Comparison of ENCODE assay signal across 7 mouse cellular contexts in genomic region chr13:73938177-73938560, GRCm38 (mm10). TPM values are rescaled to one million over a fixed set of nuclear protein-coding genes. Genes with fewer than 3 reads are reported as not detected.
DNase-seq lines count a peak whose midpoint lies in the region; ATAC-seq and TF ChIP-seq lines count a peak whose summit lies in the region.

No protein-coding gene starts in this region.

- DNase-seq in spleen, adult 2 months (ENCODE audit: low read depth in 1 of 2, low spot score in 2 of 2): no peak
- DNase-seq in spleen, adult 12 weeks (ENCODE audit: low spot score): no peak
- DNase-seq in embryonic facial prominence, embryonic 14.5 days (ENCODE audit: low spot score): no peak
- DNase-seq in midbrain, postnatal 0 days (ENCODE audit: low spot score): peak; percentile 14
- no peak for DNase-seq in frontal cortex, postnatal 36 days (ENCODE audit: low spot score in 2 of 2)
- no peak for DNase-seq in gastrocnemius, postnatal 4 days (ENCODE audit: low spot score in 2 of 2)

- no peaks in the 10 kb centered on the region for H3K9me3 ChIP-seq in embryonic facial prominence, embryonic 14.5 days (ENCODE audit: control insufficient read depth, low read length)
- H3K9me3 ChIP-seq in intestine, embryonic 15.5 days: no peaks in the 10 kb centered on the region
- no peaks in the 10 kb centered on the region for H3K9me3 ChIP-seq in midbrain, postnatal 0 days (ENCODE audit: low read length)

- no peak for TF ChIP-seq POLR2A in spleen, adult 2 months (IDR thresholded peaks at IDR 0.05; ENCODE audit: low read depth, low read length)

- peak overlapping the region; percentile 95 for H3K27ac ChIP-seq in spleen, adult 2 months (ENCODE audit: insufficient read depth, low read length)
- H3K27ac ChIP-seq in embryonic facial prominence, embryonic 14.5 days (replicated peaks; ENCODE audit: low read depth, low read length): peak overlapping the region; percentile 85; the same call in 1 of the 2 replicates
- peak overlapping the region; percentile 89 for H3K27ac ChIP-seq in intestine, embryonic 15.5 days
- H3K27ac ChIP-seq in midbrain, postnatal 0 days (ENCODE audit: low read depth, low read length): peak overlapping the region; percentile 85

- ATAC-seq in embryonic facial prominence, embryonic 14.5 days (ENCODE audit: low read depth): 0 out of 2 replicates have a peak, but pooled peaks have one; percentile 1
- ATAC-seq in intestine, embryonic 15.5 days: peak; percentile 23
- ATAC-seq in midbrain, postnatal 0 days (ENCODE audit: low FRiP score): peak; percentile 45; the same call in 1 of the 2 replicates

- peak overlapping the region; percentile 74 for H3K4me2 ChIP-seq in embryonic facial prominence, embryonic 14.5 days (ENCODE audit: low read depth, low read length)
- peak overlapping the region; percentile 70 for H3K4me2 ChIP-seq in intestine, embryonic 15.5 days (replicated peaks)
- peak overlapping the region; percentile 83 for H3K4me2 ChIP-seq in midbrain, postnatal 0 days (ENCODE audit: low read depth, low read length, poor library complexity, severe bottlenecking)

- TF ChIP-seq CTCF in spleen, adult 2 months (IDR thresholded peaks at IDR 0.05; ENCODE audit: extremely low read depth, insufficient read depth, insufficient read length, insufficient replicate concordance): no peak
- TF ChIP-seq CTCF in midbrain, postnatal 0 days (IDR thresholded peaks at IDR 0.05): no peak

- H3K36me3 ChIP-seq in spleen, adult 2 months (ENCODE audit: control insufficient read depth, insufficient read depth, low read length): peaks cover 9% of the 10 kb centered on the region
- H3K36me3 ChIP-seq in embryonic facial prominence, embryonic 14.5 days (ENCODE audit: control insufficient read depth, insufficient read depth, low read length): peaks cover 57% of the 10 kb centered on the region
- H3K36me3 ChIP-seq in intestine, embryonic 15.5 days: peaks cover 13% of the 10 kb centered on the region
- peaks cover 27% of the 10 kb centered on the region for H3K36me3 ChIP-seq in midbrain, postnatal 0 days (ENCODE audit: insufficient read depth, low read length)

- WGBS in spleen, adult 2 months: 3% methylated on average over 13 of the region's 13 CpGs
- 41% methylated on average over 13 of the region's 13 CpGs for WGBS in embryonic facial prominence, embryonic 14.5 days
- 31% methylated on average over 13 of the region's 13 CpGs for WGBS in intestine, embryonic 15.5 days
- WGBS in midbrain, postnatal 0 days: 41% methylated on average over 13 of the region's 13 CpGs

- peak overlapping the region; percentile 78 for H3K9ac ChIP-seq in embryonic facial prominence, embryonic 14.5 days (ENCODE audit: low read depth, low read length)
- peak overlapping the region; percentile 73 for H3K9ac ChIP-seq in intestine, embryonic 15.5 days
- peak overlapping the region; percentile 87 for H3K9ac ChIP-seq in midbrain, postnatal 0 days (replicated peaks; ENCODE audit: low read length, poor library complexity, severe bottlenecking)

- no peaks in the 10 kb centered on the region for H3K27me3 ChIP-seq in spleen, adult 2 months (ENCODE audit: control insufficient read depth, insufficient read depth, low read length)
- H3K27me3 ChIP-seq in embryonic facial prominence, embryonic 14.5 days (replicated peaks; ENCODE audit: control insufficient read depth, insufficient read depth, low read length): no peaks in the 10 kb centered on the region
- no peaks in the 10 kb centered on the region for H3K27me3 ChIP-seq in intestine, embryonic 15.5 days (replicated peaks)
- no peaks in the 10 kb centered on the region for H3K27me3 ChIP-seq in midbrain, postnatal 0 days (ENCODE audit: insufficient read depth, low read length)

- peaks cover 7% of the 10 kb centered on the region; the same call in 1 of the 2 replicates for H3K4me1 ChIP-seq in spleen, adult 2 months (ENCODE audit: control insufficient read depth, insufficient read depth, insufficient read length)
- H3K4me1 ChIP-seq in embryonic facial prominence, embryonic 14.5 days (ENCODE audit: control insufficient read depth, insufficient read depth, low read length): peaks cover 11% of the 10 kb centered on the region
- H3K4me1 ChIP-seq in intestine, embryonic 15.5 days (replicated peaks): peaks cover 10% of the 10 kb centered on the region
- no peaks in the 10 kb centered on the region; the same call in 1 of the 2 replicates for H3K4me1 ChIP-seq in midbrain, postnatal 0 days (ENCODE audit: insufficient read depth, low read length)

- peak overlapping the region; percentile 86 for H3K4me3 ChIP-seq in spleen, adult 2 months (ENCODE audit: extremely low read depth, insufficient read depth, insufficient read length)
- H3K4me3 ChIP-seq in embryonic facial prominence, embryonic 14.5 days (ENCODE audit: low read depth, low read length): peak overlapping the region; percentile 75
- peak overlapping the region; percentile 74 for H3K4me3 ChIP-seq in intestine, embryonic 15.5 days (replicated peaks)
- H3K4me3 ChIP-seq in midbrain, postnatal 0 days (ENCODE audit: low read depth, low read length): peak overlapping the region; percentile 70

RNA-seq across cellular contexts. Expression of gene Brd9, which starts 0.6 kb away (rescaled TPM):
- polyA plus RNA-seq in spleen, adult 2 months (2012; rRNA removed): 26.6 and 27.8 TPM in 2 replicates
- polyA plus RNA-seq in embryonic facial prominence, embryonic 14.5 days (2014; fragmentation: Nextera tagmentation; extraction: Ambion mirVana): 45.0 and 46.4 TPM in 2 replicates
- 34.7 and 37.6 TPM in 2 replicates for polyA plus RNA-seq in intestine, embryonic 15.5 days (2015; fragmentation: Nextera tagmentation; extraction: Ambion mirVana)
- total RNA-seq in midbrain, postnatal 0 days (2014; rRNA removed): 84.1 and 111 TPM in 2 replicates
- polyA plus RNA-seq in midbrain, postnatal 0 days (2015; fragmentation: Nextera tagmentation; extraction: Ambion mirVana): 86.1 and 90.5 TPM in 2 replicates
- total RNA-seq in gastrocnemius, postnatal 4 days (2021): 10 to 100 TPM; 25.8 to 29.1 TPM

RNA-seq across cellular contexts. Expression of gene Trip13, which starts 0.6 kb away (rescaled TPM):
- 0.49 and 0.62 TPM in 2 replicates for polyA plus RNA-seq in spleen, adult 2 months (2012; rRNA removed)
- 31.1 and 35.9 TPM in 2 replicates for polyA plus RNA-seq in embryonic facial prominence, embryonic 14.5 days (2014; fragmentation: Nextera tagmentation; extraction: Ambion mirVana)
- polyA plus RNA-seq in intestine, embryonic 15.5 days (2015; fragmentation: Nextera tagmentation; extraction: Ambion mirVana): 36.8 and 41.3 TPM in 2 replicates
- 2.5 and 5.5 TPM in 2 replicates for total RNA-seq in midbrain, postnatal 0 days (2014; rRNA removed)
- 8.2 and 9.5 TPM in 2 replicates for polyA plus RNA-seq in midbrain, postnatal 0 days (2015; fragmentation: Nextera tagmentation; extraction: Ambion mirVana)
- total RNA-seq in gastrocnemius, postnatal 4 days (2021): 1 to 10 TPM; 5.1 to 7.4 TPM

RNA-seq across cellular contexts. Expression of gene Zdhhc11, which starts 25.5 kb away (rescaled TPM):
- not detected in 2 replicates for polyA plus RNA-seq in spleen, adult 2 months (2012; rRNA removed)
- polyA plus RNA-seq in embryonic facial prominence, embryonic 14.5 days (2014; fragmentation: Nextera tagmentation; extraction: Ambion mirVana): not detected in 2 replicates
- not detected in 2 replicates for polyA plus RNA-seq in intestine, embryonic 15.5 days (2015; fragmentation: Nextera tagmentation; extraction: Ambion mirVana)
- not detected in 2 replicates for total RNA-seq in midbrain, postnatal 0 days (2014; rRNA removed)
- not detected in 2 replicates for polyA plus RNA-seq in midbrain, postnatal 0 days (2015; fragmentation: Nextera tagmentation; extraction: Ambion mirVana)
- total RNA-seq in gastrocnemius, postnatal 4 days (2021): not detected
